Comparison of ENCODE assay signal across 8 mouse cellular contexts in genomic region chr7:25627431-25628322, GRCm38 (mm10). TPM values are rescaled to one million over a fixed set of nuclear protein-coding genes. Genes with fewer than 3 reads are reported as not detected.
DNase-seq lines count a peak whose midpoint lies in the region; ATAC-seq and TF ChIP-seq lines count a peak whose summit lies in the region.

No protein-coding gene starts in this region.

- H3K4me2 ChIP-seq in forebrain, embryonic 14.5 days (ENCODE audit: low read length), result peak overlapping the region; percentile 36
- H3K4me2 ChIP-seq in limb, embryonic 15.5 days, result peak overlapping the region; percentile 77
- peak overlapping the region; percentile 35 for H3K4me2 ChIP-seq in midbrain, embryonic 14.5 days (ENCODE audit: low read length)

- no peaks in the 10 kb centered on the region; the same call in 1 of the 2 replicates for H3K4me1 ChIP-seq in forebrain, embryonic 14.5 days (ENCODE audit: control insufficient read depth, insufficient read depth, low read length)
- peaks cover 18% of the 10 kb centered on the region for H3K4me1 ChIP-seq in hindbrain, embryonic 10.5 days (replicated peaks)
- peaks cover 30% of the 10 kb centered on the region for H3K4me1 ChIP-seq in limb, embryonic 15.5 days
- no peaks in the 10 kb centered on the region for H3K4me1 ChIP-seq in midbrain, embryonic 14.5 days (ENCODE audit: control insufficient read depth, insufficient read depth, low read length)
- H3K4me1 ChIP-seq in thymus, adult 2 months (replicated peaks; ENCODE audit: control insufficient read depth, insufficient read depth, low read length), result peaks cover 30% of the 10 kb centered on the region

- no peak overlapping the region; the same call in 1 of the 2 replicates for H3K4me3 ChIP-seq in forebrain, embryonic 14.5 days (ENCODE audit: low read depth, low read length)
- H3K4me3 ChIP-seq in hindbrain, embryonic 10.5 days, result peak overlapping the region; percentile 47
- H3K4me3 ChIP-seq in limb, embryonic 15.5 days, result peak overlapping the region; percentile 44
- H3K4me3 ChIP-seq in midbrain, embryonic 14.5 days (replicated peaks; ENCODE audit: low read depth, low read length), result peak overlapping the region; percentile 10; the same call in 1 of the 2 replicates
- peak overlapping the region; percentile 52 for H3K4me3 ChIP-seq in thymus, adult 2 months (ENCODE audit: control insufficient read depth, insufficient read depth, low read length)

- TF ChIP-seq CTCF in thymus, adult 2 months (IDR thresholded peaks at IDR 0.05; ENCODE audit: borderline replicate concordance, control insufficient read depth, extremely low read depth, insufficient read depth, low read length, poor library complexity), result no peak

- no peak for TF ChIP-seq POLR2A in thymus, adult 2 months (IDR thresholded peaks at IDR 0.05; ENCODE audit: control insufficient read depth, extremely low read depth, insufficient read depth, low read length, poor library complexity)

- WGBS in forebrain, embryonic 14.5 days, result 20% methylated on average over 36 of the region's 38 CpGs
- WGBS in hindbrain, embryonic 10.5 days, result 17% methylated on average over 38 of the region's 38 CpGs
- 17% methylated on average over 38 of the region's 38 CpGs for WGBS in limb, embryonic 15.5 days
- 18% methylated on average over 38 of the region's 38 CpGs for WGBS in midbrain, embryonic 14.5 days
- WGBS in thymus, adult 2 months, result 20% methylated on average over 38 of the region's 38 CpGs

- peak; percentile 49 for ATAC-seq in forebrain, embryonic 14.5 days
- 0 out of 2 replicates have a peak, but pooled peaks have one; percentile 10 for ATAC-seq in limb, embryonic 15.5 days (ENCODE audit: insufficient number of reproducible peaks, low FRiP score, low TSS enrichment, low read depth)
- no peak for ATAC-seq in midbrain, embryonic 14.5 days (ENCODE audit: low FRiP score, low TSS enrichment)

- no peaks in the 10 kb centered on the region for H3K27me3 ChIP-seq in forebrain, embryonic 14.5 days (replicated peaks; ENCODE audit: control insufficient read depth, insufficient read depth, low read length)
- H3K27me3 ChIP-seq in hindbrain, embryonic 10.5 days (ENCODE audit: insufficient read depth, poor library complexity, severe bottlenecking), result peaks cover 27% of the 10 kb centered on the region
- peaks cover 8% of the 10 kb centered on the region; the same call in 1 of the 2 replicates for H3K27me3 ChIP-seq in limb, embryonic 15.5 days
- peaks cover 14% of the 10 kb centered on the region; the same call in 1 of the 2 replicates for H3K27me3 ChIP-seq in midbrain, embryonic 14.5 days (ENCODE audit: control insufficient read depth, insufficient read depth, low read length)
- no peaks in the 10 kb centered on the region for H3K27me3 ChIP-seq in thymus, adult 2 months (ENCODE audit: control insufficient read depth, insufficient read depth, low read length)

- peak; percentile 31 for DNase-seq in right cerebral cortex, postnatal 4 days
- no peak for DNase-seq in right cerebral cortex, adult 2 months (ENCODE audit: low spot score in 2 of 2)
- peak; percentile 29 for DNase-seq in forebrain, embryonic 14.5 days (ENCODE audit: low spot score)
- peak; percentile 51 for DNase-seq in hindbrain, embryonic 10.5 days (ENCODE audit: low spot score)
- DNase-seq in midbrain, embryonic 14.5 days, result peak; percentile 24
- DNase-seq in thymus, adult 2 months, result peak; percentile 75
- DNase-seq in frontal cortex, postnatal 10 days (ENCODE audit: low spot score in 2 of 2), result no peak

- H3K9me3 ChIP-seq in forebrain, embryonic 14.5 days (replicated peaks; ENCODE audit: control insufficient read depth, low read length), result no peaks in the 10 kb centered on the region
- H3K9me3 ChIP-seq in hindbrain, embryonic 10.5 days, result no peaks in the 10 kb centered on the region
- no peaks in the 10 kb centered on the region for H3K9me3 ChIP-seq in limb, embryonic 15.5 days
- no peaks in the 10 kb centered on the region for H3K9me3 ChIP-seq in midbrain, embryonic 14.5 days (ENCODE audit: control insufficient read depth, low read length)

- peaks cover 51% of the 10 kb centered on the region for H3K36me3 ChIP-seq in forebrain, embryonic 14.5 days (ENCODE audit: control insufficient read depth, insufficient read depth, low read length)
- H3K36me3 ChIP-seq in hindbrain, embryonic 10.5 days, result peaks cover 59% of the 10 kb centered on the region
- H3K36me3 ChIP-seq in limb, embryonic 15.5 days, result peaks cover 58% of the 10 kb centered on the region
- H3K36me3 ChIP-seq in midbrain, embryonic 14.5 days (ENCODE audit: control insufficient read depth, insufficient read depth, low read length), result peaks cover 54% of the 10 kb centered on the region
- no peaks in the 10 kb centered on the region for H3K36me3 ChIP-seq in thymus, adult 2 months (ENCODE audit: control insufficient read depth, insufficient read depth, low read length)

- H3K27ac ChIP-seq in forebrain, embryonic 14.5 days (ENCODE audit: low read depth, low read length), result no peak overlapping the region
- H3K27ac ChIP-seq in hindbrain, embryonic 10.5 days, result peak overlapping the region; percentile 63
- no peak overlapping the region; the same call in 1 of the 2 replicates for H3K27ac ChIP-seq in limb, embryonic 15.5 days
- no peak overlapping the region for H3K27ac ChIP-seq in midbrain, embryonic 14.5 days (replicated peaks; ENCODE audit: low read depth, low read length)
- H3K27ac ChIP-seq in thymus, adult 2 months (ENCODE audit: control insufficient read depth, insufficient read depth, low read length), result peak overlapping the region; percentile 1; the same call in 1 of the 2 replicates

- peak overlapping the region; percentile 25; the same call in 1 of the 2 replicates for H3K9ac ChIP-seq in forebrain, embryonic 14.5 days (ENCODE audit: low read length)
- peak overlapping the region; percentile 45 for H3K9ac ChIP-seq in limb, embryonic 15.5 days
- no peak overlapping the region for H3K9ac ChIP-seq in midbrain, embryonic 14.5 days (replicated peaks; ENCODE audit: low read length)

RNA-seq across cellular contexts. Expression of gene B3gnt8, which starts 1.2 kb away (rescaled TPM):
- 0.43 and 0.58 TPM in 2 replicates for polyA plus RNA-seq in forebrain, embryonic 14.5 days (2014; fragmentation: Nextera tagmentation; extraction: Ambion mirVana)
- polyA plus RNA-seq in hindbrain, embryonic 10.5 days (2016; fragmentation: Nextera tagmentation; extraction: Ambion mirVana), result 0.87 and 1.8 TPM in 2 replicates
- polyA plus RNA-seq in limb, embryonic 15.5 days (2015; fragmentation: Nextera tagmentation; extraction: Ambion mirVana), result 9.3 and 11.8 TPM in 2 replicates
- polyA plus RNA-seq in midbrain, embryonic 14.5 days (2014; fragmentation: Nextera tagmentation; extraction: Ambion mirVana), result 0.30 and 0.50 TPM in 2 replicates
- polyA plus RNA-seq in thymus, adult 2 months (2012; rRNA removed), result 28.7 and 32.8 TPM in 2 replicates

RNA-seq across cellular contexts. Expression of gene Dmac2, which starts 8.5 kb away (rescaled TPM):
- 29.9 and 36.0 TPM in 2 replicates for polyA plus RNA-seq in forebrain, embryonic 14.5 days (2014; fragmentation: Nextera tagmentation; extraction: Ambion mirVana)
- polyA plus RNA-seq in hindbrain, embryonic 10.5 days (2016; fragmentation: Nextera tagmentation; extraction: Ambion mirVana), result 26.3 and 29.6 TPM in 2 replicates
- polyA plus RNA-seq in limb, embryonic 15.5 days (2015; fragmentation: Nextera tagmentation; extraction: Ambion mirVana), result 29.1 and 30.6 TPM in 2 replicates
- 40.4 and 44.9 TPM in 2 replicates for polyA plus RNA-seq in midbrain, embryonic 14.5 days (2014; fragmentation: Nextera tagmentation; extraction: Ambion mirVana)
- polyA plus RNA-seq in thymus, adult 2 months (2012; rRNA removed), result 80.2 and 86.2 TPM in 2 replicates

RNA-seq across cellular contexts. Expression of gene Erich4, which starts 12.0 kb away (rescaled TPM):
- polyA plus RNA-seq in forebrain, embryonic 14.5 days (2014; fragmentation: Nextera tagmentation; extraction: Ambion mirVana), result not detected in 2 replicates
- polyA plus RNA-seq in hindbrain, embryonic 10.5 days (2016; fragmentation: Nextera tagmentation; extraction: Ambion mirVana), result not detected in 2 replicates
- not detected in 2 replicates for polyA plus RNA-seq in limb, embryonic 15.5 days (2015; fragmentation: Nextera tagmentation; extraction: Ambion mirVana)
- polyA plus RNA-seq in midbrain, embryonic 14.5 days (2014; fragmentation: Nextera tagmentation; extraction: Ambion mirVana), result not detected in 2 replicates
- polyA plus RNA-seq in thymus, adult 2 months (2012; rRNA removed), result not detected in 2 replicates

RNA-seq across cellular contexts. Expression of gene Bckdha, which starts 31.1 kb away (rescaled TPM):
- 65.1 and 69.7 TPM in 2 replicates for polyA plus RNA-seq in forebrain, embryonic 14.5 days (2014; fragmentation: Nextera tagmentation; extraction: Ambion mirVana)
- 45.3 and 49.4 TPM in 2 replicates for polyA plus RNA-seq in hindbrain, embryonic 10.5 days (2016; fragmentation: Nextera tagmentation; extraction: Ambion mirVana)
- 59.1 and 62.5 TPM in 2 replicates for polyA plus RNA-seq in limb, embryonic 15.5 days (2015; fragmentation: Nextera tagmentation; extraction: Ambion mirVana)
- 40.6 and 46.3 TPM in 2 replicates for polyA plus RNA-seq in midbrain, embryonic 14.5 days (2014; fragmentation: Nextera tagmentation; extraction: Ambion mirVana)
- polyA plus RNA-seq in thymus, adult 2 months (2012; rRNA removed), result 166 and 181 TPM in 2 replicates

RNA-seq across cellular contexts. Expression of gene Exosc5, which starts 31.3 kb away (rescaled TPM):
- 49.4 and 53.9 TPM in 2 replicates for polyA plus RNA-seq in forebrain, embryonic 14.5 days (2014; fragmentation: Nextera tagmentation; extraction: Ambion mirVana)
- 75.6 and 76.4 TPM in 2 replicates for polyA plus RNA-seq in hindbrain, embryonic 10.5 days (2016; fragmentation: Nextera tagmentation; extraction: Ambion mirVana)
- 64.7 and 69.8 TPM in 2 replicates for polyA plus RNA-seq in limb, embryonic 15.5 days (2015; fragmentation: Nextera tagmentation; extraction: Ambion mirVana)
- 38.3 and 41.3 TPM in 2 replicates for polyA plus RNA-seq in midbrain, embryonic 14.5 days (2014; fragmentation: Nextera tagmentation; extraction: Ambion mirVana)
- polyA plus RNA-seq in thymus, adult 2 months (2012; rRNA removed), result 141 and 146 TPM in 2 replicates

Comparison
In these comparisons a context has a peak if more than half of its experiments do, and no peak if none do; other contexts are left out.
1. DNase-seq: peak in right cerebral cortex, postnatal 4 days (single experiment), forebrain, embryonic 14.5 days (single experiment), hindbrain, embryonic 10.5 days (single experiment), midbrain, embryonic 14.5 days (single experiment) and thymus, adult 2 months (single experiment); none in right cerebral cortex, adult 2 months (0 of 2) and frontal cortex, postnatal 10 days (0 of 2).
2. H3K27ac ChIP-seq: peak in hindbrain, embryonic 10.5 days (single experiment) and thymus, adult 2 months (single experiment); none in forebrain, embryonic 14.5 days (single experiment), limb, embryonic 15.5 days (single experiment) and midbrain, embryonic 14.5 days (single experiment).
3. Peak in every context shown above with its lines, with median percentiles within 50 percentile points of each other: H3K4me2 ChIP-seq.